Mouse (Mus musculus): ENCODE data around the gene Plekhm1.

GRCm38 (mm10) chr11:103363214-103364148, 49.0 kb downstream of the Plekhm1 start, which contains the start of gene Arhgap27:
- no peak for TF ChIP-seq EP300 (IDR thresholded peaks at IDR 0.05; ENCODE audit: low read depth)
- TF ChIP-seq CTCF (IDR thresholded peaks at IDR 0.05; ENCODE audit: low read depth) = no peak

Measured in liver, postnatal 0 days (tissue).